Mouse (Mus musculus) testis, adult 2 months (tissue): ENCODE measurements around the gene Meox1. TPM values are rescaled to one million over a fixed set of nuclear protein-coding genes. Genes with fewer than 3 reads are reported as not detected.

Experiments used
- H3K27ac ChIP-seq: fragments of 200-500 bp; 2 replicates; pipeline ENCODE4 v1.5.1; 2012; ENCODE audit warnings: low read depth, low read length; ENCODE audit not compliant: control insufficient read depth, insufficient read depth
- H3K27me3 ChIP-seq: fragments of 200-500 bp; 2 replicates; pipeline ENCODE4 v1.6.1; 2012; ENCODE audit warnings: mild to moderate bottlenecking, low read length, moderate library complexity; ENCODE audit not compliant: control insufficient read depth, insufficient read depth
- H3K36me3 ChIP-seq: fragments of 200-500 bp; 2 replicates; pipeline ENCODE4 v1.6.1; 2012; ENCODE audit warnings: mild to moderate bottlenecking, low read length; ENCODE audit not compliant: control insufficient read depth, insufficient read depth
- H3K4me1 ChIP-seq: fragments of 200-500 bp; 2 replicates; pipeline ENCODE4 v1.6.1; 2012; ENCODE audit warnings: low read length; ENCODE audit not compliant: control insufficient read depth, insufficient read depth
- H3K4me3 ChIP-seq: fragments of 200-500 bp; 2 replicates; pipeline ENCODE4 v1.5.1; 2012; ENCODE audit warnings: low read depth, mild to moderate bottlenecking, low read length, moderate library complexity, mixed read lengths; ENCODE audit not compliant: control insufficient read depth
- CTCF ChIP-seq: fragments of 200-500 bp; IDR thresholded peaks from 2 replicates; pipeline ENCODE4 v1.5.1; 2012; ENCODE audit warnings: low read depth, mild to moderate bottlenecking, inconsistent platforms, low read length, moderate library complexity; ENCODE audit not compliant: control insufficient read depth, insufficient read depth, insufficient replicate concordance
- POLR2A ChIP-seq: fragments of 200-500 bp; IDR thresholded peaks from 2 replicates; pipeline ENCODE4 v1.6.1; 2012; ENCODE audit warnings: low read depth, mild to moderate bottlenecking, inconsistent platforms, low read length, moderate library complexity; ENCODE audit not compliant: control insufficient read depth
- polyA plus RNA-seq: library from polyadenylated mRNA; depleted of rRNA; stranded (reverse); fragments of >200 nt; gene quantifications from 2 replicates; pipeline ENCODE4 v1.2.3, GENCODE M21; 2012

Gene Meox1
- polyA plus RNA-seq, 1 experiment: 1.7 TPM

DNA sequence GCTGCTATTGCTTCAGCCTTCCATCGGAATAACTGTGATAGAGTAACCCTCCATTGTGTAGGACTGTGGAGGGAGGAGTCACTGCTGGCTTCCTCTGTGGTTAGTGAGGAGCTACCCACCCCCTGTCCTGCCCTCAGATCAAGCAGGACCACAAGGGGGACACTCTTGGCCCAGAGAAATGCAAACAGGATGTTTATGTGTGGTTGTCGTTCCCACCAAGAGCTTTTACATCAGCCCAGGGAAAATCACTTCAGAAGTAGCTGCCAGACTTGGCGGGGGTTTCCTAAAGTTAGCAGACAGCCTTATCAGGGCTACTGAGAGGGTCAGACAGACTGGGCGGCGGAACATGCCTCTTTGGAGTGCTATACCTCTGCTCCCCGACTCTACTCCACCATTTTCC, 8.9 kb downstream of the Meox1 start:
- H3K4me3 ChIP-seq: no peak overlapping the region
- TF ChIP-seq CTCF: no peak
- no peak for TF ChIP-seq POLR2A
- H3K27ac ChIP-seq: no peak overlapping the region
- H3K27me3 ChIP-seq: no peaks in the 10 kb centered on the region
- H3K36me3 ChIP-seq: no peaks in the 10 kb centered on the region
- H3K4me1 ChIP-seq: peaks cover 16% of the 10 kb centered on the region

DNA sequence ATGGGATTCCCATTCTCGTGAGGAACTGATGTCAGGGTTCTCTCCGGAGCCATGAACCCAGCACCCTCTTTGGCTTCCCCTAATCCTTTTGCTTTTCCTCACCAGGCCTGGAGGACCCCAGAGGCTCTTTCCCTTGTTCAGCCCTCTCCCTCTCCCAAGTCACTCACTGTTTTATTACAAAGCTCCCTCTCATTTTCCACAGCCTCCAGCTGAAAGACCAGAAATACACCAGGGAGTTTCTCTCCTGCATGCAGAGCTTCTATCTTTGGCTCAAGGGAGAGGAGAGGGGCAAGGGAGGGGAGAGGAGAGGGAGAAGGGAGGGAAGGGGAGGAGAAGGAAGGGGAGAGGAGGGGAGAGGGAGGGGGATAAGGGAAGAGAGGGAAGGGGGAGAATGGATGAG, 10.3 kb downstream of the Meox1 start:
- Histone ChIP-seq H3K4me3 (no peak overlapping the region), H3K36me3 (no peaks in the 10 kb centered on the region), H3K4me1 (peaks cover 11% of the 10 kb centered on the region), H3K27me3 (no peaks in the 10 kb centered on the region), H3K27ac (no peak overlapping the region)
- no peak for TF ChIP-seq POLR2A
- no peak for TF ChIP-seq CTCF

DNA sequence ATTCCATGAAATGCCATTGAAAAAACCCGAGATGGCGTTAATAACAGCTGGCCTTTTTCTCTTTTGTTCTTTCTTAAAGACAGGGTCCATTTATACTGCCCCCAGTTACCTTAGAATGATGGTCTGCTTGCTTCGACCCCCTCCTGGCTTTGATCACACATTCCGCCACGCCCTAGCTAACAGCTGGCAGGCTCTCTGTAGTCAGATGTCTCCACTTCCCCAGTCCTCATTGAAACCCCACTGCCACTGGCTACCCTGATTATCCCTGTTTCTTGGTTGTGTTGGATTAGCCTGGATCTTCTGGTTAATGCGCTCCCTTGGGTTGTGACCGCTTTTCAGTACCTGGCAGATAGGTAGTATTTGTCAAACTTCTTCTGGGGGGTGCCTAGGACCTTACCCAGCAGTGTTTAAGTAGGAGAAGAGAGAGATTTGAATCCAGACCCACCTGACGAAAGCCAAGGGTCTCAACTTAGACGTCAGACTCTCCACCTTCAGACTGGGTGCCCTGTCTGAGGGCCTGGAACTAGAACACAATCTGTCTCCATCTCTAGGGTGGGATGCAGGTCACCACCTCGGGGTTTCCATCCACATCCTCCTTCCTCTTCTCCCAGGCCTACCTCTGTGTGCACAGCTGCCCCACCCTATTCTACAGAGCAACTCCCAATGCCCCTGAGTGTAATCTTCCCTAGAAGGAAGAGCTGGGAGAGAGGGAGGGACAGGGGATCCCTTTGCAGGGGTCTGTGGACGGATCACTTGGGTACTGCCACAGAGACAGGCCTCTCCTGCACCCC, 11.5 kb downstream of the Meox1 start:
- H3K27me3 ChIP-seq: no peaks in the 10 kb centered on the region
- H3K27ac ChIP-seq: no peak overlapping the region
- no peak overlapping the region for H3K4me3 ChIP-seq
- no peak for TF ChIP-seq CTCF
- TF ChIP-seq POLR2A: no peak
- peaks cover 11% of the 10 kb centered on the region for H3K4me1 ChIP-seq
- H3K36me3 ChIP-seq: no peaks in the 10 kb centered on the region

DNA sequence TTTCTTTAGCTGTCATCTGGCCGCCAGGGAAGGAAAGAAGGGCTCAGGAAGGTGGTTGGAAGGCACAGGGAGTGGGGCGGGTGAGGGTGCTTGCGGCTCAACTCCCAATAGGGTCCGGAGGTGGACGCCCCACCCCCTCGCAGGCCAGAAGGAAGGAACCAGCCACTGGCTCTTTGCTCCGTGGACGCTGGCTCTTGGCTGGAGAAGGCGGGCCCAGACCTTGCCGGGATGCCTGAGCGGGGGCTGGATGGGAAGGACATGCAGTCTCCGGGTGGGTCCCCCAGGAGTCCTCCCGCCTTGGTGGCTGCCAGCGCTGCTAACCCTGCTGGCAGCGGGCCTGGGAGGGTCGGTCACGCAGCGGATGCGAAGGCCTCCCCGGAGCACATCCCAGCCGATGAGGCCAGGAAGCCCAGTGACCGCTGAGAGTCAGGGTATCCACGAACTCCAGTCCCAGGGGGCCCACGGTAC, 12.5 kb downstream of the Meox1 start:
- H3K27me3 ChIP-seq: no peaks in the 10 kb centered on the region
- no peaks in the 10 kb centered on the region for H3K36me3 ChIP-seq
- peak overlapping the region; percentile 12 for H3K4me3 ChIP-seq
- H3K4me1 ChIP-seq: peaks cover 11% of the 10 kb centered on the region
- H3K27ac ChIP-seq: no peak overlapping the region
- no peak for TF ChIP-seq POLR2A
- no peak for TF ChIP-seq CTCF

DNA sequence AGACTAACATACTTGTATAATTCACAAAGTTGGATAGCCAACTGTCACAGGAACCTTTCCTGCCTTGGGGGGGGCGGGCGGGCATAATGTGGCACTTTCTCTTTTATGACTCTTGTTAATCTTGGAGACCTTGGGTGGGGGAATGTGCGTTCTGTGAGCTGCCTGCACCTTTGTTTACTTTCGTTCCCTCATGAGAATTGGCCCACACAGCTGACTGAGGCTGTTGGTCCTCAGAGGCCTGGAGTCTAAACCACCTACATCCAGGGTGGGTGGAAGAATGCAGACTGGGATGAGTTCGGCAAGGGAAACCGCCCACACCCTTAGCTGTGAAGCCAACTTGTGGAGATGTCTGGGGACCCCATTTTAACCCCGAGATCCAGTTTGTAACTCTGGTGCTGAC, 13.0 kb downstream of the Meox1 start:
- Histone ChIP-seq H3K27me3 (no peaks in the 10 kb centered on the region), H3K4me1 (peaks cover 9% of the 10 kb centered on the region), H3K36me3 (no peaks in the 10 kb centered on the region), H3K27ac (no peak overlapping the region), H3K4me3 (no peak overlapping the region)
- no peak for TF ChIP-seq POLR2A
- TF ChIP-seq CTCF: no peak

DNA sequence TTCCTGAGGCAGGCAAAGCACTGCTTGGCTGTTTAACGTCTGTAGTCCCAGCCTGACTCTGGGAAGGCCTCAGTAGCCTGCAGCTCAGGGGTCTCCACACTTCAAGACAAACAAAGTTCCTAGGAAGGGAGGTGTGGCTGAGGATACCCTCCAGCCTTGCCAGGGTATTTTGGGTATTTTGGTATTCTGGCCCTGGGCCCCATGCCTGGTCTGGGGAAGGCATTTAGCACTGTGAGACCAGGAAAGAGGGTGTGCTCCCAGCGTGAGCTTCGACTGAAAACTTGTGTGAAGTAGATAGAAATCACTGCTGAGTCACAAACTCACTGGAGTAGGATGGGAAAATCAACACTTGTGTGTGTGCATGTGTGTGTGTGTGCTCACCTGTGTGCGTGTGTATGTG, 14.5 kb downstream of the Meox1 start:
- H3K4me1 ChIP-seq: peaks cover 7% of the 10 kb centered on the region
- H3K27me3 ChIP-seq: no peaks in the 10 kb centered on the region
- H3K36me3 ChIP-seq: no peaks in the 10 kb centered on the region
- no peak for TF ChIP-seq POLR2A
- no peak overlapping the region; the same call in 1 of the 2 replicates for H3K4me3 ChIP-seq
- no peak overlapping the region for H3K27ac ChIP-seq

DNA sequence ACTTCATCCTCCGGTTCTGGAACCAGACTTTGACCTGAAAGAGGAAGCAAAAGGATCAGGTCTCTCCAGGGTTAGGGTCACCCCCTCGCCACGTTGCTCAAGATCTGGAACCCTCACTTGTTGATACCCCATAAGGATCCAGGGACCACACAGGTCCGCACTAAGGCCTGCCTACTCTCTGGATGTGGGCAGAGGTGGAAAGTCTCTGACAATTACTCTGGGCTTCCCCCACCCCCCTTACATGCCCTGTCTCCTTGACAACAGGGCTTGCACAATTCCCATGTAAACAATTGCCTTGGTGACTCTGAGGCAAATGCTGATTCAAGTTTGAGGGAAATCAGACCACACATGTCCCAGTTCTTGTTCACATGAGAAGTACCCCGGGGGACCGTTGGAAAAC, 15.5 kb downstream of the Meox1 start:
- H3K4me1 ChIP-seq: peaks cover 7% of the 10 kb centered on the region
- H3K36me3 ChIP-seq: no peaks in the 10 kb centered on the region
- no peaks in the 10 kb centered on the region for H3K27me3 ChIP-seq
- TF ChIP-seq POLR2A (no peak), CTCF (no peak)
- peak overlapping the region; percentile 55 for H3K4me3 ChIP-seq
- H3K27ac ChIP-seq: no peak overlapping the region
